Mouse (Mus musculus) adrenal gland, adult 2 months (tissue): ENCODE measurements around the gene Gcnt3. TPM values are rescaled to one million over a fixed set of nuclear protein-coding genes. Genes with fewer than 3 reads are reported as not detected.
A peak's percentile ranks its signal among the peaks of the same experiment; 100 is the strongest.

Source experiments
- DNase-seq: peaks from one replicate; pipeline ENCODE4 v3.0.0; 2021
- polyA plus RNA-seq: library from polyadenylated mRNA; depleted of rRNA; stranded (reverse); fragments of >200 nt; gene quantifications from 2 replicates; pipeline ENCODE4 v1.2.3, GENCODE M21; 2012; rRNA removed
- total RNA-seq, 2 experiments: library from RNA; stranded (reverse); gene quantifications; 2 replicates each; pipeline ENCODE4 v1.2.3; 2021

The Gcnt3 gene
- total and polyA plus RNA-seq, 3 experiments: 0.07 TPM; not detected in 2

GRCm38 (mm10) chr9:70003516-70003915, 34.4 kb downstream of the Gcnt3 start:
- DNase-seq: no peak

- no peak for DNase-seq
Measured at GRCm38 (mm10) chr9:69999318-69999717, 38.6 kb downstream of the Gcnt3 start.

- no peak for DNase-seq
Measured at GRCm38 (mm10) chr9:69994547-69994946, 43.3 kb downstream of the Gcnt3 start.

GRCm38 (mm10) chr9:69993479-69993878, 44.4 kb downstream of the Gcnt3 start:
- no peak for DNase-seq

GRCm38 (mm10) chr9:69992841-69993277, 45.0 kb downstream of the Gcnt3 start:
- DNase-seq: no peak

GRCm38 (mm10) chr9:69990346-69990745, 47.5 kb downstream of the Gcnt3 start:
- no peak for DNase-seq

- peak; percentile 98 for DNase-seq
Measured at GRCm38 (mm10) chr9:69989303-69990121, 48.4 kb downstream of the Gcnt3 start, which contains the start of gene Bnip2. TSS of gene Bnip2 (plus strand) at chr9:69989466.

GRCm38 (mm10) chr9:69988706-69989302, 49.1 kb downstream of the Gcnt3 start:
- peak; percentile 23 for DNase-seq

GRCm38 (mm10) chr9:69987579-69987978, 50.3 kb downstream of the Gcnt3 start:
- peak; percentile 72 for DNase-seq

- DNase-seq: no peak
Measured at GRCm38 (mm10) chr9:69986571-69986970, 51.3 kb downstream of the Gcnt3 start.

GRCm38 (mm10) chr9:69986063-69986462, 51.8 kb downstream of the Gcnt3 start:
- no peak for DNase-seq

GRCm38 (mm10) chr9:69985526-69985925, 52.4 kb downstream of the Gcnt3 start:
- no peak for DNase-seq

Other genes starting within 250 kb of the Gcnt3 start
- gene Bnip2, start 48.6 kb downstream of the Gcnt3 start, total RNA-seq: 100 to 1,000 TPM in 1 of 2 experiments, 10 to 100 TPM in 1; 91.1 to 109 TPM
- gene Bnip2, start 48.6 kb downstream of the Gcnt3 start, polyA plus RNA-seq: 17.1 and 20.0 TPM in 2 replicates
- gene Gtf2a2, start 25.5 kb downstream of the Gcnt3 start, total RNA-seq: 10 to 100 TPM; 63.1 to 70.9 TPM
- gene Gtf2a2, start 25.5 kb downstream of the Gcnt3 start, polyA plus RNA-seq: 11.8 and 16.3 TPM in 2 replicates
- 1 to 10 TPM; 2.0 to 4.3 TPM for gene Fam81a, start 104.5 kb upstream of the Gcnt3 start, total RNA-seq
- gene Fam81a, start 104.5 kb upstream of the Gcnt3 start, polyA plus RNA-seq: 0.30 and 0.48 TPM in 2 replicates
- 10 to 100 TPM; 23.4 to 29.3 TPM for gene Myo1e, start 169.3 kb upstream of the Gcnt3 start, total RNA-seq
- gene Myo1e, start 169.3 kb upstream of the Gcnt3 start, polyA plus RNA-seq: 3.1 and 4.2 TPM in 2 replicates